Mouse (Mus musculus) ovary, postnatal 14 days (tissue): ENCODE measurements around the gene G6pc3.
"Not testable (repeated sequence)": the region's sequence is repeated elsewhere in the genome, so short reads cannot be mapped to it uniquely, and the experiment has no call there.

Source experiments
- DNase-seq: peaks from one replicate; pipeline ENCODE4 v3.0.0; 2022; ENCODE audit warnings: low spot score

Gene G6pc3

GRCm38 (mm10) chr11:102189461-102190436 is at the start of gene G6pc3:
Gene G6pc3 (plus strand): TSS chr11:102189620.
- DNase-seq, result peak; percentile 81

GRCm38 (mm10) chr11:102140508-102140907 is 48.9 kb upstream of the G6pc3 start:
- peak; percentile 66 for DNase-seq

DNA sequence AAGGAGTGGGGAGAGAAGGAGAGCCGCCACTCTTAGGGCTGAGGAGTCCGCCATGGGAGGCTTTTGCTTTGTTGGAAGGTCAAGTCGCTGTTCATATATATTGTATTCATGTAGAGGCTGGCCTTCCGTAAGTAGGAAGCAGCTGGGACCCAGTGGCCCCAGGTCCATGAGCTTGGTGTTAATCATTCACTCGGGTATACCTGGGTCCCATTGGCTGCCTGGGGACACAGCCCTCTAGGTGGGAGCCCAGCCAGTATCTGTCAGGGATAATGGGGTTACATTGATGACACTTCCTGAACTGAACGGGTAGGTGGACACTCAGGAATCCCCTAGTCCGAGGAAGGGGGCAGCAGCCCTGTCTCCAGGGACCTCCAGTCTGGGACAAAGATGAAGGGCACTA is 47.1 kb upstream of the G6pc3 start:
- DNase-seq, result no peak

DNA sequence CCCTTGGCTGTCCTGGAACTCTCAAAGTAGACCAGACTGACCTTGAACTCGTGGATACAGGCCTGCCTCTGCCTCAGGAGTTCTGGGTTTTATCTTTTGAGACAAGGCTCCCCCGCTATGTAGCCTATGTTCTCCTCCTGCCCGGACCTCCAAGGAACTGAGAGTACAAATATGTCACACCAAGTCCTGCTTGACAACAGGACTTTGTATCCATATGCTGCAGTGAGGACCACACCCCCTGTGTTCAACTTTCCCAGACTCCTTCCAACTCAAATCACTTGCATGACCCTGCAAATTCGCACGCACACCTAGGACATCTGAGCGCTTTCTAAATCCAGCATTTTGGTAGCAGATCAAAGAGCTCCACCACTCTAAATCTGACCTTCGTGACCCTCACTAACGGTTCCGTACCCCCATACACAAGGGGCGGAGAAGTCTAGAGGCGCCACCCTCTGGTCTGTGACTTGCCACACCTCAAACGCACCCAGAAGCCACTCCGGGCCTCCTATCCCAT is 44.4 kb upstream of the G6pc3 start:
- DNase-seq, result no peak

GRCm38 (mm10) chr11:102145471-102146001 is 43.9 kb upstream of the G6pc3 start, which contains the start of gene Nags:
Gene Nags (plus strand): TSS chr11:102145513.
- DNase-seq, result no peak

DNA sequence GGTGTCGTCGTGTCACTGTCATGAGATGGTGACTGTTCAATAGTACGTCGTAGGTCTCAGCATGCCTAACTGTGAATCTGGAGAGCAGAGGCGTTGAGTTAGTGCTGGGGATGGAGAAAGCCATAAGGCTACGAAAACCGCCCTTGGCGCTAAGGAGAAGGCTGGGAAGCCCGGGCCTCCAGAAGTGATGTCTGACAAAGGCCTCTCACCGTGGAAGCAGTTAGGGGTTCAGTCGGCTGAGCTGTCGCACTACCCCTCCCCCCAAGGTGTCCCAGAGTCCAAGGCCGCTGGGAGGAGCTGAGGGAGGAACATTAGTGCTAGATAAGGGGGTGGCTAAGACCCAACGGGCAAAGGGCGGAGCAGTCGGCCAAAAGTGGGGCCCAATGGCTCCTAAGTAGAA is 43.4 kb upstream of the G6pc3 start:
- DNase-seq, result no peak

GRCm38 (mm10) chr11:102146531-102146930 is 42.9 kb upstream of the G6pc3 start:
- no peak for DNase-seq

GRCm38 (mm10) chr11:102147213-102147989 is 42.0 kb upstream of the G6pc3 start:
- DNase-seq, result no peak

- DNase-seq, result peak; percentile 90
Observed at GRCm38 (mm10) chr11:102156039-102156785, 33.2 kb upstream of the G6pc3 start, which contains the start of gene Tmem101. Gene Tmem101 (minus strand): TSS chr11:102156404.

GRCm38 (mm10) chr11:102156786-102157089 is 32.7 kb upstream of the G6pc3 start:
- no peak for DNase-seq

GRCm38 (mm10) chr11:102158024-102158423 is 31.4 kb upstream of the G6pc3 start:
- DNase-seq, result not testable (repeated sequence)

DNA sequence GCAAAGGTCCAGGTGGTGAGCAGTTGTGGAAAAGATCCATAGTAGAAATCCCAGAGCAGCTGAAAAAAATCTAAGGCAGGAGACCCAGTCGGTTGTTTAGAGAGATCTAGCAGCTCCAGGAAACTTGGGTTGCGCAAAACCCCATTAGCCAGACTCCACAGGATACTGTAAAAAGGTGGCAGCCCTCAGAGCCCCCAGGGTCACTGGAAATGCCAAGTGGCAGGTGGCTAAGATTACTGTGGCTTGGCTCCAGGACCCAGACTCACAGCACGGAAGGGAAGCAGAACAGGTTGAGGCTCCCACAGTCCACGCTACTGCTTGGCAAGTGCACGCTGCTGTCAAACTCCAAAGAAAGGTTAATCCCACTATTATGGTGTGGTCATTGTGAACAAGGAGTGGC is 29.6 kb upstream of the G6pc3 start:
- no peak for DNase-seq

- DNase-seq, result no peak
Observed at GRCm38 (mm10) chr11:102165971-102166722, 23.3 kb upstream of the G6pc3 start.

- no peak for DNase-seq
Observed at GRCm38 (mm10) chr11:102167539-102167938, 21.9 kb upstream of the G6pc3 start.

- DNase-seq, result no peak
Observed at GRCm38 (mm10) chr11:102168689-102169088, 20.7 kb upstream of the G6pc3 start.

GRCm38 (mm10) chr11:102179836-102180235 is 9.6 kb upstream of the G6pc3 start:
- DNase-seq, result no peak

DNA sequence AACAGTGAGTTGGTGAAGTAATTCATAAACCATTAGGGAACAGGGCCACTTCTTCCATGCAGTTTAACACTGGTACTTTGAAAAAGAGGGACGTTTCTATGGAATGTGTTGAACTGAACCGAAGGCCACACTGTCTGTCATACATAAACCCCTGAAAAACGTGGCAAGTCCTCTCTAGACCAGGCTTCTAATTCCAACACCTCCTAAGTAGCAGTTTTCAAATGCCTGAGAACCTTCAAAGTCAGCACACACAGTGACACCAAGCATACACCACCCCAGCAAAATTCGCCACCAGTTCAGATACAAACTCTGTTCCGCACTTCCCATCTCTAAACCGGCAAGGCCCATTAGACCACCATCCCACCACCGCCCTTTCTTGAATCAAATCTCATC is 5.2 kb upstream of the G6pc3 start:
- no peak for DNase-seq

- peak; percentile 99 for DNase-seq
Observed at GRCm38 (mm10) chr11:102184646-102185495, 4.5 kb upstream of the G6pc3 start, which contains the start of gene Lsm12. Gene Lsm12 (minus strand): TSS chr11:102185296.

DNA sequence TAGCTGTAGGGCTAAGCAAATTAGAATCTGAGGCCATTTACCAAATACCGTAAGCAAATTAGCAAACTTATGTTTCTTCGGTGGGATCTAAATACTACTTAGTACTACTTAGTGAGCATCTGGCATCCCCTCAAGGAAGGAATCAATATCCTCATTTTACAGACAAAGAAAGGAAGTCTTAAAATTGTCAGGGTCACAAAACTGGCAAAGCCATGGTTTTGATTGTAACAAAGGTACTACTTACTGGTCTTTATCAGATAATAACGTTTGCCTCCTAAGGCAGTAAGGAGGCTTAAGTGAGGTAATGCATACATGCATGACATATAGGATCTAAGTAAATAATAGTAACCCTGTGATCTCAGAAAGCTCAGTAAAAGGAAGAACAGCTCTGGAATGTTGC is 3.7 kb upstream of the G6pc3 start:
- no peak for DNase-seq

DNA sequence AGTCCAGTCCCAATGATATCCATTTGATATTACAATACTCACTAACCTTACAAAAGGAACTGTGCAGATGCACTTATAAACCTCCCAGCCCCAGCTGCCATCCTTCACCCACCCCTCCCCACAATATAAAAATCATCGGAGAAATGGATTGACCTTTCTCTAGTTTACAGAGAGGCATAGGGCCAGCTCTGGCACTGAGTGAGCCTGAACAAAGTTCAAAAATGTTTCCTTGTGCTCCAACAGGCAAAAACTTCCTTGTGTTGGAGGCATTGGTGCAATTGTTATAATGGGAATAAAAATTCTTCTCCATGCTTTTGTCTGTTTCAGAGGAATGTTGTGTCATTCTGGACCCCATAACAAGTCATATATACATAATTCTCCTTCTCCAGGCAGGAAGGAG is 3.2 kb upstream of the G6pc3 start:
- no peak for DNase-seq
